Mouse (Mus musculus) heart, embryonic 11.5 days (tissue): ENCODE results near the gene Tank. TPM values are rescaled to one million over a fixed set of nuclear protein-coding genes. Genes with fewer than 3 reads are reported as not detected.

ENCODE experiments used
- ATAC-seq: fragments of 200-750 bp; cut with Nextera tagmentation; replicated peaks from 2 replicates; pipeline ENCODE4 v1.8.0; 2017; ENCODE audit warnings: moderate library complexity; ENCODE audit not compliant: insufficient number of reproducible peaks, low FRiP score, low TSS enrichment
- H3K27ac ChIP-seq: fragments of 300-500 bp; sonication (generic); 2 replicates; pipeline ENCODE4 v1.5.1; 2014; ENCODE audit warnings: mild to moderate bottlenecking, low read depth, low read length
- H3K27me3 ChIP-seq: fragments of 300-500 bp; sonication (generic); 2 replicates; pipeline ENCODE4 v1.6.1; 2014; ENCODE audit warnings: mild to moderate bottlenecking, low read length, mixed read lengths; ENCODE audit not compliant: control insufficient read depth, insufficient read depth
- H3K36me3 ChIP-seq: fragments of 300-500 bp; sonication (generic); 2 replicates; pipeline ENCODE4 v1.6.1; 2014; ENCODE audit warnings: mild to moderate bottlenecking, low read length, moderate library complexity, mixed read lengths; ENCODE audit not compliant: control insufficient read depth, insufficient read depth
- H3K4me1 ChIP-seq: fragments of 300-500 bp; sonication (generic); 2 replicates; pipeline ENCODE4 v1.6.1; 2014; ENCODE audit warnings: low read length; ENCODE audit not compliant: control insufficient read depth, insufficient read depth
- H3K4me2 ChIP-seq: fragments of 300-500 bp; sonication (generic); 2 replicates; pipeline ENCODE4 v1.6.1; 2014; ENCODE audit warnings: mild to moderate bottlenecking, moderate library complexity
- H3K4me3 ChIP-seq: fragments of 300-500 bp; sonication (generic); 2 replicates; pipeline ENCODE4 v1.5.1; 2014; ENCODE audit warnings: low read depth, low read length
- H3K9ac ChIP-seq: fragments of 300-500 bp; sonication (generic); 2 replicates; pipeline ENCODE4 v1.6.1; 2014; ENCODE audit warnings: mild to moderate bottlenecking, low read depth, low read length, moderate library complexity
- H3K9me3 ChIP-seq: fragments of 300-500 bp; sonication (generic); replicated peaks from 2 replicates; pipeline ENCODE4 v1.6.1; 2016; ENCODE audit warnings: low read length; ENCODE audit not compliant: control insufficient read depth
- WGBS: fragments of 180-500 bp; shearing (Covaris S2); extraction: QIAGEN DNeasy Blood & Tissue Kit; methylation state at CpG from one replicate; pipeline ENCODE4 v1.1.7; 2014; ENCODE audit not compliant: insufficient replicate concordance; 5-methylcytosine and 5-hydroxymethylcytosine counted together
- polyA plus RNA-seq: library from polyadenylated mRNA; unstranded; fragments of >200 nt; fragmentation: Nextera tagmentation; extraction: Ambion mirVana; gene quantifications from 2 replicates; pipeline ENCODE4 v1.2.1, GENCODE M21; 2014

The Tank gene
- polyA plus RNA-seq, 1 experiment from 2014 or later: 27.3 TPM

DNA sequence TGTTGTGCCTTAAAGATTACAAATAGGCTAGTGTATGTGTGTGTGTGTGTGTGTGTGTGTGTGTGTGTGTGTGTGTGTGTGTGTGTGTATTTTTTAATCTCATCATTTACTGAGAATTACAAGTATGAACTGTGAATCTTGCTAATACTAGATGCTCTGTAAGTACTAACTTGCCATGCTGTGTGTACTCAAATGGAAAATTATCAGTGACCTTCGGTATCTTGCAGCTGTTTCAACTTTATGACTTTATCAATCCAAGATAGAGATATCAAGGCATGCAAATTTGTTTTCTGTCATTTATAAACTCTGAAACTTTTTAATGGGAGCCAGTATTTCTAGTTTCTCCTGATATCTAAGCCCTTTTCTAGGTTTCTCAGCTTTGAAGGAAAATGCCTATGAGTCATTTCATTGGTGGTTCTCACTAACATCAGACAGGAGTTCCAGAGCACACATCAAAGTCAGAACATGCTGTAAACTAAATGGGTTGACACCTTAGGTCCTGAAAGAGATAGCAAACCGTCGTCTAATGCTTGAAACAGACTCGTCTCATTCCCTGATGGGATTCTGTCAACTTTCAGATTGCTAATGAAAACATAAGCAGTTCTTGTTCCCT lies 6.9 kb upstream of the Tank start:
- Histone ChIP-seq H3K9ac (no peak overlapping the region), H3K4me1 (no peaks in the 10 kb centered on the region), H3K27me3 (no peaks in the 10 kb centered on the region), H3K4me2 (no peak overlapping the region), H3K4me3 (no peak overlapping the region), H3K9me3 (no peaks in the 10 kb centered on the region), H3K36me3 (no peaks in the 10 kb centered on the region), H3K27ac (no peak overlapping the region)
- no peak for ATAC-seq
- 45% methylated on average over 4 of the region's 4 CpGs for WGBS

DNA sequence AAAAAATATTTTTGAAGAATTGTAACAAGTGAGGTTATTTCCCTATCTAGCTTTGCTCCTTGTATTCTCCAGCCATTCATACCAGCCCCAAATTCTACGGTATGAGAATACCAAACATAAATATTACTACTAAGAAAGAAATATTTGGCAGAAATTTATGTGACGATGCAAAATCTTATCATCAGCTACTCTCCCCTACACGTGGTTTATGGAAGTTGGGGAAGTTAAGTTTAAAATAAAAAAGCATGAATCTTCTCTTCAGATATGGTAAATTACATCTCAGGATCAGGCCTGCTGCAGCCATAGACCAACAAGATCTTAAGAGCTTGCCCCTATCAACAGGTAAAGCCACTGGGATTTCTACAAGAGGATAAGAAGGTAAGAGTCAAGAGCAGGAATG lies 1.9 kb upstream of the Tank start:
- no peaks in the 10 kb centered on the region for H3K4me1 ChIP-seq
- 79% methylated on average over 3 of the region's 3 CpGs for WGBS
- no peaks in the 10 kb centered on the region for H3K27me3 ChIP-seq
- H3K36me3 ChIP-seq: no peaks in the 10 kb centered on the region
- no peaks in the 10 kb centered on the region for H3K9me3 ChIP-seq
- no peak overlapping the region for H3K4me2 ChIP-seq
- no peak overlapping the region for H3K9ac ChIP-seq
- H3K4me3 ChIP-seq: no peak overlapping the region
- no peak for ATAC-seq
- H3K27ac ChIP-seq: no peak overlapping the region

DNA sequence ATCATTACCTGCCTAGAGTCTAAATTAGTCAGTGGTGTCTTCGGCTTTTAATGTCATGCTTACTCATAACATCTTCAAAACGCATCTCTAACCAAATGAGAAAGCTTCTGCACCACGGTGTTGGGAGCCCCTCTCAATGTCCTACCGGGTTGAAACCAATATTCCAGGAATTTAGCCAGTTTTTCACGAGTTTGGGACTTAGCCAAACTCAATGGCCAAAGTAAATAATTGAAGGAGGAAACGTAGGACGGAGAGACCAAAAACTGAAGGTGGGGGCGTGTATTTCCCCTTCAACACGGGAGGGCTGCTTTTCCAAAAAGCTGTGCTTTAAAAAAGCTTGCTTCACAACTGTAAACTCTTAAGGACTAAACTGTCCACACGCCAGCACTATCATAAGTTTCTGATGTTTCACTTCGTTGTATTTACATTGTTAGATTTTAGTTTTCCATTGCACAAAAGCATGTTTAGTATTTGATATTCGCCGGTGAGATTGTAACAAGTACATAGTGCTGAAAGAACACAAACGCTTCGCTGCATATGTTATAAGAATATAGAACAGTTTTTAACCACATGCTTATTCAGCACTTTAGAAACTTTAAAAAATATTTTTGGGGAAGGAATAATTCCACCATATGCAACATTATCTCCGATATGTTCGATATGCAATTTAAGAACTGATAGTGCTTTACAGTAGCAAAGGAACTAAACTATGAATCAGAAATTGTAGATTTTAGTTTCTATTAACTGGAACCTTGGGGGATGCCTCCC lies 1.3 kb upstream of the Tank start:
- Histone ChIP-seq H3K9me3 (no peaks in the 10 kb centered on the region), H3K4me1 (no peaks in the 10 kb centered on the region), H3K36me3 (no peaks in the 10 kb centered on the region), H3K27me3 (no peaks in the 10 kb centered on the region), H3K27ac (no peak overlapping the region), H3K9ac (no peak overlapping the region), H3K4me2 (no peak overlapping the region), H3K4me3 (no peak overlapping the region)
- no peak for ATAC-seq
- WGBS: 75% methylated on average over 17 of the region's 17 CpGs

DNA sequence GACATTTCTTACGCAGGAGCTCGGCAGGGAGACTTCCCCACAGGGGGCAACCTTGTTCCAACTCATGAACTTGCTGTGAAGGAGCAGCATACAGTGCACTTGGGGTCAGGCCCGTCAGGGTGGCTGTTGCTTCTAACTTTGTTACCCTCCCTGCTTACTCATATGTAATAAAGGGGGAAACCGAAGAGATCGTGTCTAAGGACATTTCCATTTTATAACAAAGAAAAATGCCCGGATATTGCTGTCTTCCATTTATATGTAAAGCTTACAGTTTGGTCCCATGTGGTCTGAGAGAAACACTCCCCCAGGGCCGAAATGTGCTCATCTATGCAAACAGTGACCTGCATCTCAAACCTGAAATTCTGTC lies 706 bp upstream of the Tank start:
- Histone ChIP-seq H3K4me2 (no peak overlapping the region), H3K27ac (no peak overlapping the region), H3K9ac (no peak overlapping the region), H3K27me3 (no peaks in the 10 kb centered on the region), H3K36me3 (no peaks in the 10 kb centered on the region), H3K4me3 (no peak overlapping the region), H3K9me3 (no peaks in the 10 kb centered on the region), H3K4me1 (no peaks in the 10 kb centered on the region)
- 61% methylated on average over 7 of the region's 7 CpGs for WGBS
- no peak for ATAC-seq

DNA sequence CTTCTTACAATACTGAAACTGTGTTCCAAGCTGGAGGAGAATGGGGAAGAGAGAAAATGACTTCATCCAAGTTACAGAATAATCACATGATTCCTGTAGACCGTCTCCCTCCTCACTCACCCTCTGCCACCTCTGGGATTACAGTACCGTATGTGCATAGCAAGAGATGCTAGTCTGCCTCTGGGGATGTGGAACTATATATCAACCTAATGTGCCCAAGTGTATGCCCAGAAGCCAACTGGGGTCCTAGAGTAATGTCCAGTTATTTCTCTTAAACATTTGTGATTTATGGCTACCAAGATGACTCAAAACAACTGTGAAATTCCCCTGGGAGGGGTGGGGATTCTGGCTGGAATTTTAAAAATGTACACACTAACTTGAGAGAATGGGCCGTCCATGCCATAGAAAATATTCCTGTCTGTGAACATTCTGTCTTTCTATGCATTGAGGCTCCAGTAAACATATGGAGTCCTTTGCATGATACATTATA lies 1.2 kb downstream of the Tank start:
- WGBS: 52% methylated on average over 3 of the region's 3 CpGs
- ATAC-seq: no peak
- Histone ChIP-seq H3K4me1 (no peaks in the 10 kb centered on the region), H3K4me2 (no peak overlapping the region), H3K9ac (no peak overlapping the region), H3K27ac (no peak overlapping the region), H3K36me3 (no peaks in the 10 kb centered on the region), H3K4me3 (no peak overlapping the region), H3K9me3 (no peaks in the 10 kb centered on the region), H3K27me3 (no peaks in the 10 kb centered on the region)

DNA sequence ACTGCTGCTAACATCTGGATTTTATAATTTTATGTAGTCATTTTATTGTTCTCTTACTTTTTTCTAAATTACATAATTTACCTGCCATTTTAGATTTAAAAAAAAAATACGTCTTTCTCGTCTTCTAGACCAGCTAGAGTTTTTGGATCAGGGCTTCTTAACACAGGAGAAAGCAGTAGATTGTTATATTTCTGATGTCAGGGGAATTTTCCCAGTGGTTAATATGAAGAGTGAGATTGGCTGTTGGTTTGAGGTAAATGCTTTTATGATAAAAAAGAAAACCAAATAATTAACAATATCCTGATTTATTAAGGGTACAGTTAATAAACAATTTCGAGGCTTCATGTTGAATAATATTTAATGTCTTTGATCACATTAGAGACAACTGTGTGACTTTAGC lies 1.7 kb downstream of the Tank start:
- no peak overlapping the region for H3K4me2 ChIP-seq
- no peaks in the 10 kb centered on the region for H3K4me1 ChIP-seq
- WGBS: 76% methylated on average over 3 of the region's 3 CpGs
- no peaks in the 10 kb centered on the region for H3K36me3 ChIP-seq
- no peak overlapping the region for H3K4me3 ChIP-seq
- H3K9me3 ChIP-seq: no peaks in the 10 kb centered on the region
- no peak overlapping the region for H3K27ac ChIP-seq
- ATAC-seq: no peak
- H3K9ac ChIP-seq: no peak overlapping the region
- no peaks in the 10 kb centered on the region for H3K27me3 ChIP-seq

DNA sequence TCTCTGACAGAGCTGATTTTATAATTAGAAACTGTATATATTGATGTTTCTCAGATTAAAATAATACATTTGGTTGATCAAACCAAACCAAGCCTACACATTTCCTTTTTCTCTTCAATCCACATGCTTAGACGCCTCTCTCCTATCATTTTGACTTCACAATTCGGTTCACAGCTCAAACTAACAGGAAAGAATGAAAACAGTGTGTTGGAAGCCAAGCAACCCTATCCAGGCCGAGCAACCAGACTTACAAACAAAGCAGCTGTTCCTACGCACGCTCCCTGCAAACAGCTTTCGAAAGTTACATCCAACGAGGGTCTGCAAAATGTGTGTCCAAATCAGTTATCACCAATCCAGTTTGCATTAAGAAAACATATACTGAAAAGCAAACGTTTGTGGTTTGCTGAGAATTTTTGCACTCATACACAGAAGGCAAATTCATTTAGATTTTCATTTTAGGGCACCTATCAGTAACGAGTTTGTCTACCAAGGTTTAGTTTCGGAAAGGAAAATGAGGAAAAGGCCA lies 2.2 kb downstream of the Tank start:
- Histone ChIP-seq H3K9ac (no peak overlapping the region), H3K27me3 (no peaks in the 10 kb centered on the region), H3K4me2 (no peak overlapping the region), H3K36me3 (no peaks in the 10 kb centered on the region), H3K9me3 (no peaks in the 10 kb centered on the region), H3K27ac (no peak overlapping the region), H3K4me1 (no peaks in the 10 kb centered on the region), H3K4me3 (no peak overlapping the region)
- no peak for ATAC-seq
- WGBS: 67% methylated on average over 10 of the region's 10 CpGs

DNA sequence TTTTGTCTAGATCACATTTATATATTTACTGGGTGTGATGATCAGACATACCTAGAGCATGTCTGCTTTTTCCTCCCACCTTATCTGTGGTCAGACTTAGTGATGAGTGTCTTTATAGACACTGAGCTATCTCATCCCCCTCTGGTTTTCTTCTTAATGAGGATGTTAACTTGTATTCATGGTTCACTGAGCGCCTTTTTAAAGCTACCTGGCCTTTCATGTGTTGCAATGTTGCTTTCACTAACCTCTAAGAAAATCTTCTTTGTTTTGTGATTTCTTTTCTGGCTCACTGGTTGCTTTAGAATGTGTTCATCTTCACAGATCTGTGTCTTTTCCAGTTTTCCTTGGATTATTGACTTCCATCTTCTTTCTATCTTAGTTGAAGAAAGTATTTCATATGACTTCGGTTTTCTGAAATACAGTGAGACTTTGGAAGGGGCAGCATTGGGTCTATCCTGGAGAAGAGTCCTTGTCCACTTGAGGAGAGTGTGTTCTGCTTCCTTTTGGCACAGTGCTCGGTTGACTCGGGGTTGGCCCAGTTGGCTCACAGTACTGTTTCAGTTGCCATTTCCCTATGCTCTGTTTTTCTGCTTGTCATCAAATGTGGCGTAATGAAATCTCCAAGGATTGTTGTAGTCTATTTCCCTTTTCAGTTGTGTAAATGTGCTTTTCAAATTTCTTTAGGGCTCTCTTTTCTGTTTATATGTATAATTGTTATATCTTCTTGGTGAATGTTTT lies 4.4 kb downstream of the Tank start:
- no peaks in the 10 kb centered on the region for H3K27me3 ChIP-seq
- H3K9ac ChIP-seq: no peak overlapping the region
- no peak for ATAC-seq
- no peak overlapping the region for H3K4me3 ChIP-seq
- no peak overlapping the region for H3K27ac ChIP-seq
- H3K4me2 ChIP-seq: no peak overlapping the region
- WGBS: 79% methylated on average over 5 of the region's 5 CpGs
- no peaks in the 10 kb centered on the region for H3K36me3 ChIP-seq
- no peaks in the 10 kb centered on the region for H3K9me3 ChIP-seq
- H3K4me1 ChIP-seq: no peaks in the 10 kb centered on the region
